ENCODE assay signal across 9 mouse cellular contexts in the genomic region with DNA sequence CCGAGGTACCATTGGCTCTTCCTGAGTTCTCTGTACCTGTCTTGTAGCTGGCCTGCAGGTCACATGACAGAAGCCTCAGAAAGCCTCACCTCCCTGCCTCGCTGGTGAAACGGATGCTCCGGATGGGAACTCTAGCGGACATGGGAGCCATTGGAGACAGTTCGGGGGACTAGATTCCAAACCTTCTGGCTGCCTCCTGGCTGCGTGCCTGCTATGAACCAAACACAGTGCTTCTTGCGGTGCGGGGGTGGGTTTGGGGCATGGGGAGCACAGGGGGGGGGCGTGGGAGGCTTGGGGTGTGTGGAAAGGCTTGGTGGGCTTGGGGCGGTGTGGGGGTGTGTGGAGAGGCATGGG.
DNase-seq lines count a peak whose midpoint lies in the region; ATAC-seq lines count a peak whose summit lies in the region.
"Had no signal": no experiment of that assay in that cellular context is flagged by ENCODE, and none has a peak within 500 bp of the region (broad histone marks: within the 10 kb centered on the region; RNA-seq: fewer than 3 reads in every experiment).

No protein-coding gene starts in this region.

- H3K36me3 ChIP-seq in forebrain, embryonic 12.5 days (replicated peaks): no peaks in the 10 kb centered on the region; the same call in 1 of the 2 replicates

- H3K4me3 ChIP-seq in forebrain, embryonic 12.5 days (replicated peaks): no peak overlapping the region
- H3K4me3 ChIP-seq: myocyte had no signal

- peak; percentile 20 for DNase-seq in ovary, postnatal 36 days (ENCODE audit: low spot score)
- no peak for DNase-seq in ovary, postnatal 10 days (ENCODE audit: low spot score)
- peak; percentile 29 for DNase-seq in kidney, postnatal 14 days
- DNase-seq in thymus, adult 18-20 months: no peak
- no peak for DNase-seq in urinary bladder, postnatal 36 days (ENCODE audit: low spot score in 2 of 2)
- DNase-seq in spleen, postnatal 36 days (ENCODE audit: low spot score in 2 of 2): no peak

- ATAC-seq in forebrain, embryonic 12.5 days (ENCODE audit: low FRiP score): no peak
- ATAC-seq: activated CD4-positive, CD25-positive, alpha-beta regulatory T cell, adult 4 months had no signal

- H3K4me1 ChIP-seq in forebrain, embryonic 12.5 days: peaks cover 30% of the 10 kb centered on the region

- H3K27ac ChIP-seq in forebrain, embryonic 12.5 days: peak overlapping the region; percentile 78

- WGBS in forebrain, embryonic 12.5 days: 71% methylated on average over 11 of the region's 11 CpGs

- H3K9ac ChIP-seq in forebrain, embryonic 12.5 days: no peak overlapping the region

- no peaks in the 10 kb centered on the region for H3K9me3 ChIP-seq in forebrain, embryonic 12.5 days

- H3K4me2 ChIP-seq in forebrain, embryonic 12.5 days: no peak overlapping the region

- H3K27me3 ChIP-seq in forebrain, embryonic 12.5 days: no peaks in the 10 kb centered on the region

Comparison
In these comparisons a context has a peak if more than half of its experiments do, and no peak if none do; other contexts are left out.
1. DNase-seq: peak in ovary, postnatal 36 days (single experiment) and kidney, postnatal 14 days (single experiment); none in ovary, postnatal 10 days (single experiment), thymus, adult 18-20 months (0 of 2), urinary bladder, postnatal 36 days (0 of 2) and spleen, postnatal 36 days (0 of 2).